Mouse (Mus musculus) MEL (cell line): ENCODE measurements around the gene Ankra2.
A peak's percentile ranks its signal among the peaks of the same experiment; 100 is the strongest.

ENCODE experiments used
- CTCF ChIP-seq, 3 experiments: IDR thresholded peaks in 2 of 3; conservative IDR thresholded peaks in 1 of 3; 2 replicates each; pipeline ENCODE4 v1.5.1; 2011 to 2012; ENCODE audit warnings: low read length in 3 of 3, low read depth in 2 of 3, mild to moderate bottlenecking in 2 of 3, improper control_type of control experiment in 1 of 3, inconsistent platforms in 1 of 3, mixed read lengths in 1 of 3, moderate library complexity in 1 of 3; ENCODE audit not compliant: control insufficient read depth in 1 of 3, insufficient read depth in 1 of 3, poor library complexity in 1 of 3, severe bottlenecking in 1 of 3
- E2F4 ChIP-seq: IDR thresholded peaks from 2 replicates; pipeline ENCODE4 v1.6.1; 2011; ENCODE audit warnings: low read depth, low read length, improper control_type of control experiment, borderline replicate concordance
- ELF1 ChIP-seq: IDR thresholded peaks from 2 replicates; pipeline ENCODE4 v1.6.1; 2014; ENCODE audit warnings: low read depth, mild to moderate bottlenecking, inconsistent platforms, low read length, improper control_type of control experiment, moderate library complexity
- EP300 ChIP-seq, 2 experiments: IDR thresholded peaks; 2 replicates each; pipeline ENCODE4 v1.6.1; 2011; ENCODE audit warnings: improper control_type of control experiment in 2 of 2, low read length in 2 of 2, low read depth in 1 of 2, mild to moderate bottlenecking in 1 of 2
- JUND ChIP-seq: IDR thresholded peaks from 2 replicates; pipeline ENCODE4 v1.6.1; 2011; ENCODE audit warnings: low read depth, mild to moderate bottlenecking, improper control_type of control experiment, low read length
- MAFK ChIP-seq: IDR thresholded peaks from 2 replicates; pipeline ENCODE4 v1.6.1; 2011; ENCODE audit warnings: low read depth, mild to moderate bottlenecking, low read length, improper control_type of control experiment, borderline replicate concordance
- MAX ChIP-seq: IDR thresholded peaks from 2 replicates; pipeline ENCODE4 v1.6.1; 2011; ENCODE audit warnings: low read length, improper control_type of control experiment
- MXI1 ChIP-seq: IDR thresholded peaks from 2 replicates; pipeline ENCODE4 v1.6.1; 2011; ENCODE audit warnings: mild to moderate bottlenecking, low read depth, low read length, improper control_type of control experiment
- POLR2A ChIP-seq, 2 experiments: IDR thresholded peaks; 2 replicates each; pipeline ENCODE4 v1.6.1; 2011 to 2012; ENCODE audit warnings: low read length in 2 of 2, mild to moderate bottlenecking in 2 of 2, control low read depth in 1 of 2, improper control_type of control experiment in 1 of 2, low read depth in 1 of 2, moderate library complexity in 1 of 2; ENCODE audit not compliant: control insufficient read depth in 1 of 2, insufficient read depth in 1 of 2, poor library complexity in 1 of 2
- POLR2AphosphoS2 ChIP-seq: IDR thresholded peaks from 2 replicates; pipeline ENCODE4 v1.6.1; 2011; ENCODE audit warnings: low read length, improper control_type of control experiment
- TAL1 ChIP-seq: IDR thresholded peaks from 2 replicates; pipeline ENCODE4 v1.6.1; 2012; ENCODE audit warnings: mild to moderate bottlenecking, inconsistent platforms, low read length, moderate library complexity, mixed read lengths
- USF1 ChIP-seq: IDR thresholded peaks from 2 replicates; pipeline ENCODE4 v1.6.1; 2014; ENCODE audit warnings: low read depth, mild to moderate bottlenecking, inconsistent platforms, low read length, improper control_type of control experiment, moderate library complexity
- USF2 ChIP-seq, 2 experiments: IDR thresholded peaks; 2 replicates each; pipeline ENCODE4 v1.6.1; 2011 to 2012; ENCODE audit warnings: improper control_type of control experiment in 2 of 2, low read length in 2 of 2, borderline replicate concordance in 1 of 2, inconsistent platforms in 1 of 2, low read depth in 1 of 2, mild to moderate bottlenecking in 1 of 2; ENCODE audit not compliant: insufficient read depth in 1 of 2

DNA sequence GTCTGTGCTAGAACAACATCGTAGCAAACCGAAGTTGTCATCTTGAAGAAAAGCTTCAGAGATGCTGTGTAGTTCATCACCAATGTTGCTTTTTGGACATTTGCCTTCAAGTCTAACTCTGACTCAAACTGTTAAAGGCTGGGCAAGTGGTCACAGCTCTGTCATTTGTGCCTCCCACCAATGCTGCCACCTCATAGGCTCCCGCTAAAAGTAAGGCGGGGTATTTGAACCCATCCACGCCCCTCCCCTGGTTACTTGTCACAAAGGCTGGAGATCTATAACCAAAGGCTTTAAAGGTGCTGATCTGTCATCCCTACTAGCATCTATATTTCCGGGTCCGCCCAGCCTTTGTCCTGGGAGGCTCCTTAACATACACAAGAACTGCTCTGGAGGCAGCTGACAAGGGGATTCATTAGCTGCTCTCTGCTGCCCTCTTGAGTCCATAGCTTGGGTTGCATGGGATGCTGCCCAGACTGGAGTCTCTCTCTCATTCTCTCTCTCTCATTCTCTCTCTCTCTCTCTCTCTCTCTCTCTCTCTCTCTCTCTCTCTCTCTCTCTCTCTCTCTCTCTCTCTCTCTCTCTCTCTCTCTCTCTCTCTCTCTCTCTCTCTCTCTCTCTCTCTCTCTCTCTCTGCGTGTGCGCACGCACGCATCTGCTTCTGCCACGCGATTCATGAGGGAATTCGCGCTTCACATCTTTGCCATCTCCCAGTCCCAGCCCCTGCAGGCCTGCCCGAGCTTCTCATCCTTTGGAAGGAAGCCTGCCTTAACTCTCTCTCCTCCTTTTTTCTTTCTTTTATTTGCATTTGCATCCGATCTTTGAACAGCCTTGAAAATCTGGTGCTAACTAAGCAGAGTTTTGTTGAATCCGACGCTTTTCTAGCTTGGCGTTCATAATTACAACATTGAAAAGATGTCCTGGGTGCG is 36.2 kb downstream of the Ankra2 start:
- TF ChIP-seq POLR2A (IDR thresholded peaks at IDR 0.05; ENCODE audit: control insufficient read depth in 1 of 2, insufficient read depth in 1 of 2, low read depth in 1 of 2, low read length in 2 of 2, poor library complexity in 1 of 2) (no peak), E2F4 (no peak), USF1 (no peak), JUND (no peak), MAFK (no peak), TAL1 (no peak), MXI1 (no peak), USF2 (IDR thresholded peaks at IDR 0.05; ENCODE audit: borderline replicate concordance in 1 of 2, insufficient read depth in 1 of 2, low read depth in 1 of 2, low read length in 2 of 2) (no peak), MAX (no peak), EP300 (IDR thresholded peaks at IDR 0.05; ENCODE audit: low read depth in 1 of 2, low read length in 2 of 2) (no peak), CTCF (IDR thresholded peaks at IDR 0.05 in 2 of 3, conservative IDR thresholded peaks at IDR 0.05 in 1 of 3; ENCODE audit: control insufficient read depth in 1 of 3, insufficient read depth in 1 of 3, low read depth in 2 of 3, low read length in 3 of 3, poor library complexity in 1 of 3, severe bottlenecking in 1 of 3) (peak; percentile 45 to 68 (median 63); a peak in 5 of 6 replicates), POLR2AphosphoS2 (no peak), ELF1 (no peak)
